Mouse (Mus musculus) urinary bladder, postnatal 10 days (tissue): ENCODE results near the gene Cdc42ep4.

Experiments
- DNase-seq: peaks from one replicate; pipeline ENCODE4 v3.0.0; 2022; ENCODE audit warnings: low spot score

The Cdc42ep4 gene

GRCm38 (mm10) chr11:113777878-113778464 is 26.3 kb upstream of the Cdc42ep4 start:
- no peak for DNase-seq

- no peak for DNase-seq
Measured at GRCm38 (mm10) chr11:113776851-113777511, 25.3 kb upstream of the Cdc42ep4 start.

- no peak for DNase-seq
Measured at GRCm38 (mm10) chr11:113774773-113775172, 23.1 kb upstream of the Cdc42ep4 start.

- no peak for DNase-seq
Measured at GRCm38 (mm10) chr11:113773191-113773590, 21.5 kb upstream of the Cdc42ep4 start.

- DNase-seq: no peak
Measured at GRCm38 (mm10) chr11:113771187-113771586, 19.5 kb upstream of the Cdc42ep4 start.

GRCm38 (mm10) chr11:113768356-113768755 is 16.7 kb upstream of the Cdc42ep4 start:
- DNase-seq: no peak

GRCm38 (mm10) chr11:113767285-113767684 is 15.6 kb upstream of the Cdc42ep4 start:
- no peak for DNase-seq

GRCm38 (mm10) chr11:113766284-113766985 is 14.8 kb upstream of the Cdc42ep4 start:
- no peak for DNase-seq

- no peak for DNase-seq
Measured at GRCm38 (mm10) chr11:113764132-113764849, 12.6 kb upstream of the Cdc42ep4 start.

GRCm38 (mm10) chr11:113763449-113763848 is 11.8 kb upstream of the Cdc42ep4 start:
- no peak for DNase-seq

GRCm38 (mm10) chr11:113762136-113762797 is 10.6 kb upstream of the Cdc42ep4 start:
- no peak for DNase-seq

GRCm38 (mm10) chr11:113761646-113762045 is 10.0 kb upstream of the Cdc42ep4 start:
- no peak for DNase-seq

GRCm38 (mm10) chr11:113760476-113760875 is 8.8 kb upstream of the Cdc42ep4 start:
- DNase-seq: no peak

- DNase-seq: no peak
Measured at GRCm38 (mm10) chr11:113758851-113759250, 7.2 kb upstream of the Cdc42ep4 start.

- DNase-seq: no peak
Measured at GRCm38 (mm10) chr11:113756578-113756977, 4.9 kb upstream of the Cdc42ep4 start.

GRCm38 (mm10) chr11:113755878-113756277 is 4.2 kb upstream of the Cdc42ep4 start:
- no peak for DNase-seq

GRCm38 (mm10) chr11:113754845-113755244 is 3.2 kb upstream of the Cdc42ep4 start:
- DNase-seq: no peak

GRCm38 (mm10) chr11:113752685-113753430 is 1.2 kb upstream of the Cdc42ep4 start:
- DNase-seq: no peak

- DNase-seq: no peak
Measured at GRCm38 (mm10) chr11:113752158-113752661, 529 bp upstream of the Cdc42ep4 start.

GRCm38 (mm10) chr11:113750571-113751483 is 854 bp downstream of the Cdc42ep4 start:
- DNase-seq: no peak
